Mouse (Mus musculus) heart, embryonic 16.5 days (tissue): ENCODE results near the gene Tle2. TPM values are rescaled to one million over a fixed set of nuclear protein-coding genes. Genes with fewer than 3 reads are reported as not detected.

Experiments
- ATAC-seq: fragments of 200-750 bp; cut with Nextera tagmentation; replicated peaks from 2 replicates; pipeline ENCODE4 v1.8.0; 2017; ENCODE audit warnings: moderate number of reproducible peaks; ENCODE audit not compliant: insufficient read depth, low FRiP score; ENCODE audit errors: extremely low read depth
- H3K27ac ChIP-seq: fragments of 300-500 bp; sonication (generic); 2 replicates; pipeline ENCODE4 v1.5.1; 2014; ENCODE audit warnings: mild to moderate bottlenecking, low read length, control low read depth, moderate library complexity
- H3K27me3 ChIP-seq: fragments of 300-500 bp; sonication (generic); 2 replicates; pipeline ENCODE4 v1.6.1; 2014; ENCODE audit warnings: low read length, mixed read lengths; ENCODE audit not compliant: control insufficient read depth, insufficient read depth
- H3K36me3 ChIP-seq: fragments of 300-500 bp; sonication (generic); 2 replicates; pipeline ENCODE4 v1.6.1; 2014; ENCODE audit not compliant: control insufficient read depth, insufficient read depth
- H3K4me1 ChIP-seq: fragments of 300-500 bp; sonication (generic); 2 replicates; pipeline ENCODE4 v1.6.1; 2014; ENCODE audit warnings: low read length, mixed read lengths; ENCODE audit not compliant: control insufficient read depth, insufficient read depth
- H3K4me2 ChIP-seq: fragments of 300-500 bp; sonication (generic); 2 replicates; pipeline ENCODE4 v1.6.1; 2014; ENCODE audit warnings: low read depth, mild to moderate bottlenecking, control low read depth, low read length
- H3K4me3 ChIP-seq: fragments of 300-500 bp; sonication (generic); 2 replicates; pipeline ENCODE4 v1.5.1; 2014; ENCODE audit warnings: mild to moderate bottlenecking, control low read depth, low read length
- H3K9ac ChIP-seq: fragments of 300-500 bp; sonication (generic); 2 replicates; pipeline ENCODE4 v1.6.1; 2014; ENCODE audit warnings: low read length, control low read depth
- H3K9me3 ChIP-seq: fragments of 300-500 bp; sonication (generic); replicated peaks from 2 replicates; pipeline ENCODE4 v1.6.1; 2016; ENCODE audit warnings: low read length; ENCODE audit not compliant: control insufficient read depth
- WGBS: fragments of 180-500 bp; shearing (Covaris S2); extraction: QIAGEN DNeasy Blood & Tissue Kit; methylation state at CpG from one replicate; pipeline ENCODE4 v1.1.7; 2014; 5-methylcytosine and 5-hydroxymethylcytosine counted together
- polyA plus RNA-seq: library from polyadenylated mRNA; unstranded; fragments of >200 nt; fragmentation: Nextera tagmentation; extraction: Ambion mirVana; gene quantifications from 2 replicates; pipeline ENCODE4 v1.2.1, GENCODE M21; 2015

Gene Tle2
- polyA plus RNA-seq, 1 experiment from 2014 or later: 19.5 TPM

DNA sequence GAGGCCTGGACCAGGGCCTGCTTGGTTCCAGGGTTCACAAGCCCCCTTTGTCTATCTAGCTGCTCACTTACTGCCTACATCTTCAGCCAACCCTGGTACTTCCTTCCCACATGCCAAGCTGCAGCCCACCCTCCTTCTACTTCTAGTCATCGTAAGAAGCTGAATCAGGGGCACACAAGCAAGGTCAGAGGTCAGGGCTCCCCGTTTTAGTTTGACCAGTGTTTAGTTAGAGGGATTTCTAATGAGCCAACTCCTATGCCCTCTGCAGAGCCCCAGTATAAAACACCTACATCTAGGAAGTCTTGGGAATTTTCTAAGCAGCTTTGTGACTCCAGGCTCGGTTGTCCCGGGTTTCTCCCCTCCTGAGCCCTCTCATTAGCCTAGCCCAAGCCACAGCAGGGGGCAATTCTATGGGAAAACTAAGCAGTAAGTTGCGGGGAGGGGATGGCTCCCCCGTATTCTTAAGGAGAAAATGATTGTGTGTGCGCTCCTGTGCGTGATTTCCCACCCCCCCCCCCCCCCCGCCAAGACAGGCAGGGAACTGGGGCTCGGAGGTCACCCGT, 4.0 kb upstream of the Tle2 start:
- Histone ChIP-seq H3K9me3 (no peaks in the 10 kb centered on the region), H3K4me3 (peak overlapping the region; percentile 62), H3K9ac (peak overlapping the region; percentile 77), H3K4me2 (peak overlapping the region; percentile 96), H3K27me3 (no peaks in the 10 kb centered on the region), H3K4me1 (peaks cover 35% of the 10 kb centered on the region), H3K36me3 (peaks cover 12% of the 10 kb centered on the region), H3K27ac (peak overlapping the region; percentile 96)
- no peak for ATAC-seq
- 7% methylated on average over 11 of the region's 11 CpGs for WGBS

DNA sequence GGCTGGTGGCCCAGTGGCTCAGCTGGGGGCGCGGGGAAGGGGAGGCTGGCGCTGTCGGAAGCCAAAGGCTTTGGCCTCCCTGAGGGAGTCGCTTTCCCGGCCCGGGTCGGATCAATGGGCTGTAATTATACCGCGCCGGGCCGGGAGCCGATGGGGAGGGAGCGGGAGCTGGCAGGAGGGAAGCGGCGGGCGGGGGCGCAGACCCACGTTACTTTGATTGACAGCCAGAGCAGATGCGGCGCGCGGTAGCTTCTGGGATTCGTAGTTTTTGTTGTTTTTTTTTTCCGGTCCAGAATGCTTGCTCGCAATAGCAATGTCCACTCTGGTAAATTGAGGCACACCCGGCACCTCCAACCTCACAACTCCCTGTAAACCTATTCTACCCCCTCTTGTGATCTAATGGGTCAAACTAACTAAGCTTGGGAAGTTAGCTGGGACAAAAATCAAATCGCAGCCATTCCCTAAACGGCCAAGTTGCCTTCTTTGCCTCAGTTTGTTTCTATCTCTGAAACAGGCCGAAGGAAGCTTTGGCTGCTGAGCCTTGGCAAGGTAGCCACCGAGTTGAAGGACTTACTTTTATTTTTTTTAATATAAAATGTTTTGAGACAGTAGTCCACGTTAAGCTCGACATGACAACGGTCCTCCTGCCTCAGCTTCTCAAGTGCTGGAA, 3.4 kb upstream of the Tle2 start:
- Histone ChIP-seq H3K4me1 (peaks cover 41% of the 10 kb centered on the region), H3K4me2 (peak overlapping the region; percentile 96), H3K27ac (peak overlapping the region; percentile 96), H3K9me3 (no peaks in the 10 kb centered on the region), H3K27me3 (no peaks in the 10 kb centered on the region), H3K9ac (peak overlapping the region; percentile 77), H3K4me3 (peak overlapping the region; percentile 62), H3K36me3 (peaks cover 5% of the 10 kb centered on the region; the same call in 1 of the 2 replicates)
- peak; percentile 50 for ATAC-seq
- under 1% methylated on average over 33 of the region's 34 CpGs for WGBS

DNA sequence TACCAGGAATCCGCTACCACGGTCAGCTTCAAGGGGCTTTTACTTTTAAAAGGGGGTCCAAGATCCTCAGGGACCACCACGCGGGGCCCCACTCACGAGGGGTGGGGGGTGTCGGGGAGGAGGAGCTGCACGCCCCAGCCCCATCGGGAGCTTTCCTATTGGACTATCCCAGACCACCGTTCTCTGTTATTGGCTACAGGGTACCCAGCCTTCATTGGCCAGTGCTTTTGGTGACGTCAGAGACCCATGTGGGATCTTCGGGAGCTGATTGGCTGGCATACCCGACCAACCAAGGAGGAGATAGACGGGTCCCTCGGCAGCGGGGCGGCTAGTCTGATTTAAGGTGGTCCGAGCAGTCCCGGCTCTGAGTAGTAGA, 2.9 kb upstream of the Tle2 start:
- Histone ChIP-seq H3K4me3 (peak overlapping the region; percentile 62), H3K9ac (peak overlapping the region; percentile 70), H3K4me2 (peak overlapping the region; percentile 96), H3K9me3 (no peaks in the 10 kb centered on the region), H3K4me1 (peaks cover 43% of the 10 kb centered on the region), H3K36me3 (0 out of 2 replicates have a peak, but pooled peaks cover 3% of the 10 kb centered on the region), H3K27me3 (no peaks in the 10 kb centered on the region), H3K27ac (peak overlapping the region; percentile 96)
- WGBS: under 1% methylated on average over 18 of the region's 18 CpGs
- peak; percentile 90 for ATAC-seq

DNA sequence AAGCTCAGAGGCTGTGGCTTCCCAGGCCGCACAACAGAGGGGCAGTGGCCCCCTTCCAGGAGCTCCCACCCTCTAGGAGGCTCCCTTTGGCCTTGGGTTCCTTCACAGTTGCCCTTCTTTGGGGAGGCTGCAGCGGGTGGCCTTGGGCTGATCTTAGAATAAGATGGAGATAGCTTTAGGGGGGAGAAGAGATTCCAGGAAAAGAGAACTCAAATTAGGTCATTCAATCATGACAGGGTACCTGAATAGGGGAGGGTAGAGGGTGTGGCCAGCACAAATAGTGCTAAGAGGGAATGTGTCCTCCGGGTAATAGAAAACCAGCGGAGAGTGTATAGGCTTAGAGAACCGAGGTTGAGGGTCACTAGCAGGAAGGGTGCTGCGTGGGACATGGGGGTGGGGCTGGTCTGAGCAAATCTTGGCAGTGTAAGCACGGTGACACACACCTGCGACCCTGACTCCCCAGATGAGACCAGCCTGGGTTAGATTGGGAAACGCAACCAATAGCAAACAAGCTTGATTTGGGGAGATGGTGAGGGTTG, 2.2 kb upstream of the Tle2 start:
- H3K9me3 ChIP-seq: no peaks in the 10 kb centered on the region
- H3K9ac ChIP-seq: peak overlapping the region; percentile 70
- H3K27ac ChIP-seq: peak overlapping the region; percentile 63
- no peaks in the 10 kb centered on the region for H3K36me3 ChIP-seq
- H3K27me3 ChIP-seq: no peaks in the 10 kb centered on the region
- ATAC-seq: no peak
- WGBS: 17% methylated on average over 9 of the region's 9 CpGs
- H3K4me3 ChIP-seq: peak overlapping the region; percentile 44
- peaks cover 43% of the 10 kb centered on the region for H3K4me1 ChIP-seq
- H3K4me2 ChIP-seq: peak overlapping the region; percentile 96

DNA sequence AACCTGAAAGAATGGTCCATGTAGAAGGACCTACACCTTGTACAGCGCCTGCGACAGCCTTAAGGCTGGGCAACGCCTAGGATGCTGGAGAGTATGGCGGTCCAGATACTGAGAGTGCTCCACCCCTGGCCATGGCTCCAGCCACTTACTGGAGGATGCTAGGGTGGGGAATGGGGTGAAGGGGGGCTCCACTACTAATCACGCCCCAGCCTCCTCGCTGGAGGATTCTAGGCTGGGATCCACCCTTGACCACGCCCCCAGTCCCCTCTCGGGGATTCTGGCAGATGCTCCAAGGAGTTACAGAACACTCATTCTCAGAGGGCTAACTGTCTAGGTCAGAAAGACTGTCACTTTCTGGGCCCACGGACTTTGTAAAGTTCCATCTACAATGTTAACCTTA, 1.4 kb upstream of the Tle2 start:
- no peak overlapping the region for H3K4me3 ChIP-seq
- WGBS: 29% methylated on average over 9 of the region's 9 CpGs
- H3K27me3 ChIP-seq: no peaks in the 10 kb centered on the region
- no peaks in the 10 kb centered on the region for H3K36me3 ChIP-seq
- no peak overlapping the region for H3K4me2 ChIP-seq
- peaks cover 43% of the 10 kb centered on the region for H3K4me1 ChIP-seq
- no peak for ATAC-seq
- H3K27ac ChIP-seq: no peak overlapping the region
- no peaks in the 10 kb centered on the region for H3K9me3 ChIP-seq
- H3K9ac ChIP-seq: no peak overlapping the region

DNA sequence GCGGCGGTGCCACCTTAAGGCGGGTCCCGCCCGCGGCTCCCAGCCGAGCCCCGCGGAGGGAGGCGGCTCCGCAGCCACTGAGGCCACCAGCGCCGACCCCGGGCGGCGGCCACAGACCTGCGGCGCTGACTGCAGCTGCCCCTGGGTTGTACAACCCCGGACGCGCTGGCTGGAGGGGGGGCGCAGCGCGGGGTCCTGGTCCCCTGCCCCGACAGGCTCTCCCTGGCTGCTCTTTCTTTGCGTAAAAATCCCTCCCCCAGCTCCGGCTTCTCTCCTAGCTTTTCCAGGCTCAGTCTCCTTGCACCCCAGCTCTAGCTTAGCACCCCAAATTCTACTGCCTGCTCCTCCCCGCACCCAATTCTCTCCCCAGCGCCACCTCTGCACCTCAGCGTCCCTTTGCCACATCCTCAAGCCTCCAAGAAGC, 859 bp downstream of the Tle2 start:
- peaks cover 26% of the 10 kb centered on the region for H3K4me1 ChIP-seq
- WGBS: 0% methylated on average over 30 of the region's 30 CpGs
- 0 out of 2 replicates have a peak overlapping the region, but pooled peaks have one; percentile 20 for H3K27ac ChIP-seq
- H3K4me2 ChIP-seq: peak overlapping the region; percentile 81
- 0 out of 2 replicates have a peak, but pooled peaks have one; percentile 12 for ATAC-seq
- peak overlapping the region; percentile 75 for H3K4me3 ChIP-seq
- H3K9ac ChIP-seq: peak overlapping the region; percentile 86
- H3K9me3 ChIP-seq: no peaks in the 10 kb centered on the region
- H3K27me3 ChIP-seq: no peaks in the 10 kb centered on the region
- no peaks in the 10 kb centered on the region for H3K36me3 ChIP-seq

DNA sequence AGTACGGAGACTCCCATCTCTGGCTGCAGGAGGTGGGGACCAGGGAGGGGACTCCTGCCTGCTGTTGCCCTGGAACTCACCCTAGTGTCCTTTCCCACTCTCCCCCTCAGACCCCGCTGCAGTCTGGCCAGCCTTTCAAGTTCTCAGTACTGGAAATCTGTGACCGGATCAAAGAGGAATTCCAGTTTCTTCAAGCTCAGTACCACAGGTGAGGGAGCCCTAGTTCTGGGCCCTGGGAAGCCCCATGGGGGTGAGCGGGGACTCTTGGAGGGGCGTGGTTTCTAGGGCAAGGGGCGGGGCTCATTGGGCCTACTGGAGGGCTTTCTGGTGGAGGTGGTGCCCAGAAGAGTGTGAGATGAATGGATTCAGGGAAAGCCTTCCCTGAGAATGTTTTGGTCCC, 1.3 kb downstream of the Tle2 start:
- no peaks in the 10 kb centered on the region for H3K27me3 ChIP-seq

DNA sequence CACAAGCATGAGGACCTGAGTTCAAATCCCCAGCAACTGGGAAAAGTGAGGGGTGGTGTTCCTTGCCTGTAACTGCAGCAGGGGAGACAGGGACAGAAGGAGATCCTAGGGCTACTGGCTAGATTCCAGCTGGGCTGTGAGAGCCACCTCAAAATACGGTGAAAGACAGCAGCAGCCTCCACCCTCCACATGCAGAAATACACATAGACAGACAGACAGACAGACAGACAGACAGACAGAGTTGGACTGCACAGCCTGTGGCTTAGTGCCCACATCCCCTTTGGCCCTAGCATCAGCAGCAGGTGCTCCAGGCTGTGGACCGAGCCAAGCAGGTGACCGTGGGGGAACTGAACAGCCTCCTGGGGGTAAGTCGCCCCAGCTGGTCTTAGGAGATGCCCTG, 5.6 kb downstream of the Tle2 start:
- Histone ChIP-seq H3K27me3 (no peaks in the 10 kb centered on the region), H3K36me3 (peaks cover 3% of the 10 kb centered on the region; the same call in 1 of the 2 replicates), H3K9me3 (no peaks in the 10 kb centered on the region), H3K4me3 (no peak overlapping the region), H3K4me2 (no peak overlapping the region), H3K9ac (no peak overlapping the region), H3K27ac (no peak overlapping the region), H3K4me1 (peaks cover 13% of the 10 kb centered on the region)
- 59% methylated on average over 4 of the region's 4 CpGs for WGBS
- no peak for ATAC-seq

More for the DNA sequence above, 1.3 kb downstream of the Tle2 start:
- peak overlapping the region; percentile 81 for H3K4me2 ChIP-seq
- H3K4me3 ChIP-seq: peak overlapping the region; percentile 75
- no peak overlapping the region for H3K27ac ChIP-seq
- peak overlapping the region; percentile 86 for H3K9ac ChIP-seq
- 2% methylated on average over 6 of the region's 6 CpGs for WGBS
- peaks cover 25% of the 10 kb centered on the region for H3K4me1 ChIP-seq
- no peaks in the 10 kb centered on the region for H3K36me3 ChIP-seq
- no peaks in the 10 kb centered on the region for H3K9me3 ChIP-seq
- ATAC-seq: no peak

DNA sequence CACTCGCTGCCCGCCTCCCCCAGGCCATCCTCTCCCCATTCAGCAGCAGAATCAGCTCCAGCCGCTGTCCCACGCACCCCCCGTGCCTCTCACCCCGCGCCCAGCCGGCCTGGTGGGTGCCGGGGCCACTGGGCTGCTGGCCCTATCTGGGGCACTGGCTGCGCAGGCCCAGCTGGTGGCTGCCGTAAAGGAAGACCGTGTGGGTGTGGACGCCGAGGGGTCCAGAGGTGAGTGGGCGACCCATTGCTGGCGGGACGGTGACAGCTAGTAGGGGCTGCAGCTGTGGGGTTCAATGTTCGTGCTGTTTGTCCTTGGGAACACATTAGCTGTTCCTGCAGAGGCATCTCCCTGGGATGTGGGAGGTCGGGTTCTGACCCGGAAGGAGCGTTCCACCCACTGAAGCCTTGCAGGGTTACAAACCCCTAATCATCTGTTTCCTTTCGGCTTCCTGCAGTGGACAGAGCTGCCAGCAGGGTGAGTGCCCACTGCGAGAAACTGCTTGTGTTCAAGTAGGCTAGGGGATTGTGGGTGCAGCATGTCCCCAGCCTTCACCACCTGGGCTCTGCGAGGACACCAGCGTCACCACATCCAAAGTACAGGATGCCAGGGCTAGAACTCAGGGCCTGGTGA, 6.2 kb downstream of the Tle2 start:
- H3K4me3 ChIP-seq: no peak overlapping the region
- H3K9me3 ChIP-seq: no peaks in the 10 kb centered on the region
- no peak overlapping the region for H3K9ac ChIP-seq
- H3K27ac ChIP-seq: no peak overlapping the region
- peaks cover 10% of the 10 kb centered on the region; the same call in 1 of the 2 replicates for H3K4me1 ChIP-seq
- H3K27me3 ChIP-seq: no peaks in the 10 kb centered on the region
- peaks cover 7% of the 10 kb centered on the region for H3K36me3 ChIP-seq
- no peak for ATAC-seq
- no peak overlapping the region for H3K4me2 ChIP-seq
- WGBS: 50% methylated on average over 25 of the region's 25 CpGs
